Mouse (Mus musculus) intestine, embryonic 15.5 days (tissue): Measurements from ENCODE around the gene Acss1. TPM values are rescaled to one million over a fixed set of nuclear protein-coding genes. Genes with fewer than 3 reads are reported as not detected.

Source experiments
- ATAC-seq: fragments of 200-750 bp; cut with Nextera tagmentation; 2 replicates; pipeline ENCODE4 v1.8.0; 2017; ENCODE audit warnings: moderate TSS enrichment, moderate library complexity
- H3K27ac ChIP-seq: fragments of 300-500 bp; sonication (generic); 2 replicates; pipeline ENCODE4 v1.5.1; 2015; ENCODE audit warnings: mild to moderate bottlenecking, inconsistent platforms
- H3K27me3 ChIP-seq: fragments of 300-500 bp; sonication (generic); replicated peaks from 2 replicates; pipeline ENCODE4 v1.6.1; 2015; ENCODE audit warnings: inconsistent platforms
- H3K36me3 ChIP-seq: fragments of 300-500 bp; sonication (generic); 2 replicates; pipeline ENCODE4 v1.6.1; 2015; ENCODE audit warnings: inconsistent platforms
- H3K4me1 ChIP-seq: fragments of 300-500 bp; sonication (generic); replicated peaks from 2 replicates; pipeline ENCODE4 v1.6.1; 2015; ENCODE audit warnings: inconsistent platforms
- H3K4me2 ChIP-seq: fragments of 300-500 bp; sonication (generic); replicated peaks from 2 replicates; pipeline ENCODE4 v1.6.1; 2015; ENCODE audit warnings: mild to moderate bottlenecking, inconsistent platforms
- H3K4me3 ChIP-seq: fragments of 300-500 bp; sonication (generic); replicated peaks from 2 replicates; pipeline ENCODE4 v1.5.1; 2015; ENCODE audit warnings: inconsistent platforms
- H3K9ac ChIP-seq: fragments of 300-500 bp; sonication (generic); 2 replicates; pipeline ENCODE4 v1.6.1; 2015; ENCODE audit warnings: inconsistent platforms
- H3K9me3 ChIP-seq: fragments of 300-500 bp; sonication (generic); 2 replicates; pipeline ENCODE4 v1.6.1; 2016; ENCODE audit warnings: inconsistent platforms
- WGBS: fragments of 180-500 bp; shearing (Covaris S2); methylation state at CpG from one replicate; pipeline ENCODE4 v1.1.7; 2015; 5-methylcytosine and 5-hydroxymethylcytosine counted together
- polyA plus RNA-seq: library from polyadenylated mRNA; unstranded; fragments of >200 nt; fragmentation: Nextera tagmentation; extraction: Ambion mirVana; gene quantifications from 2 replicates; pipeline ENCODE4 v1.2.1, GENCODE M21; 2015

Gene Acss1
- 20.4 and 24.6 TPM in 2 replicates for polyA plus RNA-seq

DNA sequence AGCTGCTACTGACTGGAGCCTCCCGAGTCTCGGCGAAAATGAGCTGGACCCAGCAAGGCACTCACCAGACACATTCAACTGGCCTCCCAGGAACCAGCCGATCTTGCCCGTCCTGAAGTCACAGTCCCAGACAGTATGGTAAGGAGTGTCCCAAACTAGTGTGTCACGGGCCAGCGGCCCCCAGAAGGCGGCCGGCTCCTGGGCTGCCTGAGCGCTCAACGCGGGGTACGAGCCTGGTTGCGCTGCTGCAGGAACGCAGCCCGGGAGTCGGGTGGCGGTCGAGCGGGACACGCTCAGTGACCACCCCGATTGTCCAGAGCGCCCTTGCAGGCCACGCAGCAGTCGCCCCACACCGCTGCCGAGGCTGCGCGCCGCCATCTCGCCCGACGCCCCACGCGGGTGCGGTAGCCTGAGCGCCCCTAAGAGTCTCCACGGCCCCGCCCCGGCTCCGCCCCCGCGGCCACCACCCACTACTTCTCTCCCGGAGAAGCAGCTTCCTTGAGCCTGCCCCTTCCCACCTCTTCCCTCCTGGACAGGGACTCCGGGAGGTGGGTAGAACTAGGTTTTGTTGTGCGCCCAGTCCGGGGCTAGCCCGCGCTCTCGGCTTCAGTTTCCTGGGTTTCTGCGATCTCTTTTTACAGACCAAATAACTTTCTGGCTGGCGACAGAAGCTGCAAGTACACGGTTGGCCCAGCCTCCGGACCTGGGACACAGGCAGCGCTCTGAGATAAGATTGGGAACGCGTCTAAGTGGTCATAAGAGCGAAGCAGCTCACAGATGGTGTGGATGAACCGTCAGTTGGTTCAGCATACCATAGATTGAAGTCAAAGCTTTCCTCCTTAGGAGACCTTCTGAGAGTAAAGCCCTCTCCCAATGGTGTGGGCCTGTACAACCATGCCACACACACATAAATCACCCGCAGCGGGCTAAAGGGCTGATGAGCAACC is at the start of gene Acss1:
Gene Acss1 (minus strand): TSS at position 681 of the 947 bp plus-strand sequence.
- WGBS, result 2% methylated on average over 61 of the region's 61 CpGs
- Histone ChIP-seq H3K9me3 (no peaks in the 10 kb centered on the region), H3K4me1 (peaks cover 14% of the 10 kb centered on the region), H3K4me2 (peak within 1 kb of the TSS; percentile 94), H3K9ac (peak within 1 kb of the TSS; percentile 67), H3K27me3 (no peaks in the 10 kb centered on the region), H3K4me3 (peak within 1 kb of the TSS; percentile 76), H3K27ac (peak within 1 kb of the TSS; percentile 74), H3K36me3 (no peaks in the 10 kb centered on the region)
- ATAC-seq, result peak; percentile 82

DNA sequence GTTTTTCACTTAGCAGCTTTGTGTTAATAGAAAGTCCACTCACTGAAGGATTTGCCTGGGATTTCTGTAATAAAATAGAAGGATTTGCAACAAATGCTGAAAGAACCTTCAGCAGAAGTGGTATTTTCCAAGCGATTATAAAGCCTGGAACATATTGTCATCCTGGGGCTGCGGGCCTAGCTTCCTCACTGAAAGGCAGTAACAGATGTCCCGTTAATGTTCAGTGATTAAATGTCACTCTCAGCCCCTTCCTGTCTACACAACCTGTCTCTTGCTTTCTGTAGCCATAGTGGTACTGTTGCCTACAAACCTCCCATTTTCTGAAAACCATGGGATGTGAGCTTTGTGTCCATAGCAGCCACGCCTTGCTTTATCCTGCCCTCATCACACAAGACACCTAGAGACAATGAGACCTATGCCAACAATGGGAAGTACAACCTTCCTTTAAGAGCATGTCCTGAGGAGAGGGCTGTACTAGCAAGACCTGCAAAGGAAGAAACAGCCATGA is 43.9 kb upstream of the Acss1 start:
- Histone ChIP-seq H3K4me1 (no peaks in the 10 kb centered on the region), H3K27me3 (no peaks in the 10 kb centered on the region), H3K4me3 (no peak overlapping the region), H3K4me2 (no peak overlapping the region), H3K9ac (no peak overlapping the region), H3K27ac (no peak overlapping the region), H3K36me3 (no peaks in the 10 kb centered on the region), H3K9me3 (no peaks in the 10 kb centered on the region)
- 75% methylated on average over 4 of the region's 4 CpGs for WGBS
- no peak for ATAC-seq

DNA sequence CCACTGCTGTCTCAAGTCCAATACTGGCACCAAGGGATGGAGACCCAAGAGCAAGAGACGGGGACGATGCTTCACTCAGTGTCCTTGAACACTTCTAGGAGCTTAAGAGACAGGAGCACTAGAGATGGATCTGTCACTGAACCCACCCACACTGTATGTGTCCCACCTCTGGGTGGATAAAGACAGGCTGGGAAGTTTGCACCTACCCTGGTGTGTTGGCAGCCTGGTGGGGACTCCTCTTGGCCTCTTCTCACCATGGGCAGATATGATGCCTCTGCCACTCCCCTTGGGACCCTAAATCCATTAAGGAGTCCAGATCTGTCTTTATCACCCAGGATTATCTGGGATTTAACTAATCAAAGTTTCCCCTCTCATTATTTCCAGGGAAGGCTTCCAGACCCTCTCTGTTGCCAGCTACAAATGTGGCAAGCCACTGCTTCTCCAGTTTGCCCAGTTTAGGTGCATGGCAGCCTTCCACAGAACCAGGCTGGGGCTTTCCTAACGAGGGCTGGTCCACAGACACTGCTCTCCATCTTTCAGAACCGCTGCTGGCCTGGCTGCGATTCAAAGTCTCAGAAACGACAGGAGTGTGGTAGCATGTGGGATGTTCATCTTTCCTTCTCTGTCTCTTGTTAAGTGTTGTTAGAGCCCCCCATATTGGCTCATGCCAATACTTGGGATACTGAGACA is 23.3 kb upstream of the Acss1 start:
- H3K4me1 ChIP-seq, result 0 out of 2 replicates have a peak, but pooled peaks cover 5% of the 10 kb centered on the region
- no peak overlapping the region for H3K4me3 ChIP-seq
- H3K27ac ChIP-seq, result no peak overlapping the region
- H3K4me2 ChIP-seq, result no peak overlapping the region
- WGBS, result 68% methylated on average over 6 of the region's 6 CpGs
- H3K9ac ChIP-seq, result no peak overlapping the region
- peaks cover 50% of the 10 kb centered on the region for H3K27me3 ChIP-seq
- no peaks in the 10 kb centered on the region for H3K9me3 ChIP-seq
- no peaks in the 10 kb centered on the region for H3K36me3 ChIP-seq
- no peak for ATAC-seq

DNA sequence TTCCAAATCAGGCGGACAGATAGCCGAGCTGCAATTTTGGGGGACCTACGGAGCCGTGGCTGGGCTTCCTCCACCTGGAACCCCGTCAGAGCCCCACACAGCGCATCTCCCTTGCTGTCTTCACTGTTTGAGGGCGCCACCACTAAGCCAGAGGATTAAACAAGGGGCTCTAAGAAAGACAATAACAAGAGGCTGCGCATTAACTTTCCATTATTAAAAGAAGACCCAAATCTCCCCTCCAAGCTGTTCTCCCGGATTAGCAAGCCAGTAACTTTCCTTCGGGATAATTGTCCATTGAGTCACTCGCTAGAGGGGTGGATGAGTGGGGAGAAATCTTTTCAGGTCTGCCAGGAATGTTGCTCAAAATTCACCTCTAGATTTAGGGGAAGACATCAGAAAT is 21.9 kb upstream of the Acss1 start:
- no peak overlapping the region for H3K4me3 ChIP-seq
- ATAC-seq, result no peak
- peaks cover 57% of the 10 kb centered on the region for H3K27me3 ChIP-seq
- H3K9me3 ChIP-seq, result no peaks in the 10 kb centered on the region
- H3K27ac ChIP-seq, result no peak overlapping the region
- no peak overlapping the region for H3K4me2 ChIP-seq
- no peak overlapping the region for H3K9ac ChIP-seq
- 0 out of 2 replicates have a peak, but pooled peaks cover 5% of the 10 kb centered on the region for H3K4me1 ChIP-seq
- 7% methylated on average over 11 of the region's 11 CpGs for WGBS
- H3K36me3 ChIP-seq, result no peaks in the 10 kb centered on the region

DNA sequence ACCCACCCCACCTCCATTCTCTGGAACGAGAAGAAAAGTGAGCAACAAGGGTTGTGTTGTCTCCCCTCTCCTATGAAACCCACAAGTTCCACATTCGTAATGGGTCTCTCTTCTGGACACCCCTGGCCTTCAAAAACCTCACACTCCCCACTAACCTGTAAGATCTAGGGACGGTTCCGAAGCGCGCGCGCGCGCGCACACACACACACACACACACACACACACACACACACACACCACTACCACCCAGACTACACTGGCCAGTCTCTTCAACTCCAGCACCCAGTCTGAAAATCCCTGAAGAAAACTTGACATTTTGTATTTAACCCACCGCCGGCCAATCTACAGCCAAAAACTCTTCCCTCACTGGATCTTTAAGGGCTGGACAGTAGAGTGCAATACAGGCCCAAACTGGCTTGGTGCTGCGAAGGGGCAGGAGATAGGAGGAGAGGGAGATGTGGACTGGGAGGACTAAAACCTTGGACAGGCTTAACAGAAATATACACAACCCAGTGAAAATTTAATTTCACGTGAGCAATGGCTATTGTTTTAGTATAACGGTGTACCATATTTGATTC is 21.0 kb upstream of the Acss1 start, which contains the start of gene Vsx1:
Gene Vsx1 (minus strand): TSS at position 138 of the 578 bp plus-strand sequence.
- WGBS, result 37% methylated on average over 16 of the region's 16 CpGs
- Histone ChIP-seq H3K27me3 (peaks cover 57% of the 10 kb centered on the region), H3K9ac (peak within 1 kb of the TSS; percentile 26; the same call in 1 of the 2 replicates)

DNA sequence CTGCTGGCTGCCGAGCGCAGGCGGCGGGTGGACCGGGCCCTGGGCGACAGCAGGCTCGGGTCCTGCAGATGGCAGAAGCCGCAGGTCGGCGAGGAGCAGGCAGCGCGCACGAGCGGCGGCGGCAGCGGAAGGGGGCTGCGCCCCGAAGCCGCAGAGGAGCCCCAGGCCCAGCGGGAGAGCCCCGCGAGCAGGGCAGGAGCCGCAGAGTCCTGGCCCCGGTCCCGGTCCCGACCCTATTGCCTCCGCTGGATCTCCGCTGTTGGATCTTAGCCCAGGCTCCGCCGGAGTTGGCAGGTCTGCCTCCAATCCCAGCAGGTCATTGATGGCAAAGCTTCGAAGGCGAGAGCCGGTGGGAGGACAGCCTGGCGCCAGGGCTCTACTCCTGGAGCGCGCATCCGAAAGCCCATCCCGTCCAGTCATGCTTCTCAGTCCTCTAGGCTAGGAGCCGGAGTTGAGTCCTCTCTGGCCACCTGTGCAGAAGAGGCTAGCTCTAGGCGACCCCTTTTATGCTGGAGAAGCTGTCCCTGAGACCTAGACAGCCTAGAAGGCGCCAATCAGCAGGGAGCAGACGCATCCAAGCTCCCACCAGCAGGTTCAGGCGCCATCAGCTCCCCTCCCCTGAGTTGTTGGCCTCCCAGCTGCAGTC is 20.4 kb upstream of the Acss1 start:
- H3K27ac ChIP-seq, result no peak overlapping the region
- ATAC-seq, result peak; percentile 15; the same call in 1 of the 2 replicates
- WGBS, result under 1% methylated on average over 44 of the region's 44 CpGs
- H3K9me3 ChIP-seq, result no peaks in the 10 kb centered on the region
- H3K36me3 ChIP-seq, result no peaks in the 10 kb centered on the region
- H3K4me3 ChIP-seq, result peak overlapping the region; percentile 34
- H3K4me1 ChIP-seq, result 0 out of 2 replicates have a peak, but pooled peaks cover 5% of the 10 kb centered on the region
- H3K27me3 ChIP-seq, result peaks cover 57% of the 10 kb centered on the region
- H3K9ac ChIP-seq, result peak overlapping the region; percentile 26; the same call in 1 of the 2 replicates
- peak overlapping the region; percentile 73 for H3K4me2 ChIP-seq

More for the DNA sequence above, 21.0 kb upstream of the Acss1 start, which contains the start of gene Vsx1:
- Histone ChIP-seq H3K9me3 (no peaks in the 10 kb centered on the region), H3K4me3 (peak within 1 kb of the TSS; percentile 34), H3K4me1 (0 out of 2 replicates have a peak, but pooled peaks cover 5% of the 10 kb centered on the region), H3K27ac (no peak within 1 kb of the TSS), H3K4me2 (peak within 1 kb of the TSS; percentile 73), H3K36me3 (no peaks in the 10 kb centered on the region)
- no peak for ATAC-seq

DNA sequence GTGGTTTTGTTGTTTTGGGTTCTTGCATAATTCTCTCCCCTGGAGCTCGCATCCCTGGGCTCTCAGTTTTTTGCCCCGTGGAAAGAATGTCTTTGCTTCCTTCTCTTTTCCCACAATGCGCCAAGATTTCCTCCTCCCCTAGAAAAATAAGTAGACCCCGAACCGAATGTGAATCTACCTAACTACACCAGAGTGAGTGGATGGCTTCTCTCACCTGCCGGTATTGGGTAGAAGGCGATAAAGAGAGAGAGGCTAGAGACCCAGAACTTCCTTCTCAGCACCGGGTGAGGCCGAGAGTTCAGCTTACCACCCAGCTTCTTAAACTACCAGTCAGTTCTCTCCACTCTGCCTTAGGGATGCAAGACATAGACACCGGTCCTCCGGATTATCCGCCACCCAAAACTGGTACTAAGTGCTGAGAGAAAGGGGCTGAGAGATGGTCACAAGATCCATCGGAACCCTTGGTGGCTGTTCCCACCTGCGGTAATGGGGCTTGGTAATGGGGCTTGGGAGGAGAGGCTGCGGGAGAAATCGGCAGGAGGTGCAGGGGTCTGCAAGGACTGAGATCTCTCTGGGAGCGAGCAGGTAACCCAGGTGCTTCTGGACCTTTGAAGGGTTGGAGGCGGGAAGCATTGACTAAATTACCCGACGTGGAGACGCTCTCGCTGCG is 19.7 kb upstream of the Acss1 start:
- H3K4me2 ChIP-seq, result peak overlapping the region; percentile 73
- H3K27ac ChIP-seq, result no peak overlapping the region
- peaks cover 57% of the 10 kb centered on the region for H3K27me3 ChIP-seq
- peak overlapping the region; percentile 34 for H3K4me3 ChIP-seq
- no peaks in the 10 kb centered on the region for H3K36me3 ChIP-seq
- WGBS, result 5% methylated on average over 23 of the region's 23 CpGs
- H3K9me3 ChIP-seq, result no peaks in the 10 kb centered on the region
- peak; percentile 10; the same call in 1 of the 2 replicates for ATAC-seq
- 0 out of 2 replicates have a peak, but pooled peaks cover 5% of the 10 kb centered on the region for H3K4me1 ChIP-seq
- H3K9ac ChIP-seq, result peak overlapping the region; percentile 26; the same call in 1 of the 2 replicates

DNA sequence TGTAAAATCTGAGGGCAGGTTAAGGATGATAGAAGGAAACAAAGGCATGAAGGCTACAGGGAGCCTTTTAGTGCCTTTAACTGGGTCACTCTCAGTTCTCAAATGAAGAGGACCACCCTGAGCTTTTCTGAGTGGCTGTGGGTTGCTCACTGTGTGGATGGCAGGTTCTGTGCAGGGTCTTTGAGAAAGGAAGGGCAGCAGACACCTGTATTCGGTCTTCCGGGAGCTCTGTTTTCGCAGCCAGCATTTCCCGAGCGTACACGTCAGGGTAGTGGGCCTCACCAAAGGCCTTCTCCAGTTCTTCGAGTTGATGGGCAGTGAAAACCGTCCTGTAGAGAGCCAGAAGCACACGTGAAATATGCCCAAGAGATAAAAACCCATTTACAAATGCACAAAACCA is 17.1 kb upstream of the Acss1 start:
- H3K9me3 ChIP-seq, result no peaks in the 10 kb centered on the region
- H3K4me1 ChIP-seq, result 0 out of 2 replicates have a peak, but pooled peaks cover 5% of the 10 kb centered on the region
- H3K4me3 ChIP-seq, result no peak overlapping the region
- H3K27ac ChIP-seq, result no peak overlapping the region
- no peak overlapping the region for H3K4me2 ChIP-seq
- ATAC-seq, result no peak
- H3K36me3 ChIP-seq, result no peaks in the 10 kb centered on the region
- no peak overlapping the region for H3K9ac ChIP-seq
- 91% methylated on average over 9 of the region's 9 CpGs for WGBS
- H3K27me3 ChIP-seq, result peaks cover 40% of the 10 kb centered on the region

DNA sequence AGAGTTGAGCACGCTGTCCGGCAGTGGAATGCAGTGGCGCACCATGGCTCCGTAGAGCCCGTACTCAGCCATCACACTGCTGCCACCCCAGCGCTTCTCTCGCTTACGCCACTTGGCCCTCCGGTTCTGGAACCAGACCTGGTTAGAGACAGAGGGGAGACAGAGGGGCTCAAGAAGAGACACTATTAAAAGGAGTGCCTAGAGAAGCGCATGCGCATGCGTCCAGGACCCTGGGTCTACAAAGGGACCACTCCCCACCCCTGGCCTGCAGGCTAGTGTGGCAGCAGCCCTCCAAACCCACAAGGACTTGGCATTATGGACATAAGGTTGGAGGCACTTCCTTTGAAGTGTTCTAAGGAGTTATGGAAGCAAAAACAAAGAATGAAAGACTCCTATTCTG is 16.2 kb upstream of the Acss1 start:
- WGBS, result 83% methylated on average over 12 of the region's 12 CpGs
- no peak for ATAC-seq
- no peak overlapping the region for H3K4me3 ChIP-seq

DNA sequence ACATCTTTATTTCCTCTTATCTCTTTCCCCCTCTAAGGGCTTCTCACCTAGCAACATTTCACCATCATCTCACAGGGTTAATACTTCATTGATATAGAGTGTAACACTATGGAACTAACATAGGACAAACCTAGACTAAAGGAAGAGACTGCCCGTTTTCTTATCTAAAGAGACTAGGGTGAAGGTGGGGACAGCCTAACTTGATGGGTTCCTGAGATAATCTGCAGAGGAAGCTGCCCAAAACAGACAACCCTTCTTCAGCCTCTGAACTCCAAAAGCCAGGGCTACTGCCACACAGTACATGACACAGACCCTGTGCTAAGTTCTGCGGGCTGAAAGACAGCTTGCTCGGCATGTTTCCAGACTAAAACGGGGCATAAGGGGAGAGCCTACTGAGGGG is 13.3 kb upstream of the Acss1 start:
- Histone ChIP-seq H3K4me3 (no peak overlapping the region), H3K36me3 (no peaks in the 10 kb centered on the region), H3K4me2 (no peak overlapping the region), H3K9ac (no peak overlapping the region), H3K9me3 (no peaks in the 10 kb centered on the region), H3K4me1 (no peaks in the 10 kb centered on the region), H3K27me3 (peaks cover 7% of the 10 kb centered on the region), H3K27ac (no peak overlapping the region)
- no peak for ATAC-seq
- 51% methylated on average over 4 of the region's 4 CpGs for WGBS

More for the DNA sequence above, 16.2 kb upstream of the Acss1 start:
- Histone ChIP-seq H3K9ac (no peak overlapping the region), H3K27ac (no peak overlapping the region), H3K4me1 (0 out of 2 replicates have a peak, but pooled peaks cover 5% of the 10 kb centered on the region), H3K9me3 (no peaks in the 10 kb centered on the region), H3K4me2 (no peak overlapping the region), H3K27me3 (peaks cover 30% of the 10 kb centered on the region), H3K36me3 (no peaks in the 10 kb centered on the region)

DNA sequence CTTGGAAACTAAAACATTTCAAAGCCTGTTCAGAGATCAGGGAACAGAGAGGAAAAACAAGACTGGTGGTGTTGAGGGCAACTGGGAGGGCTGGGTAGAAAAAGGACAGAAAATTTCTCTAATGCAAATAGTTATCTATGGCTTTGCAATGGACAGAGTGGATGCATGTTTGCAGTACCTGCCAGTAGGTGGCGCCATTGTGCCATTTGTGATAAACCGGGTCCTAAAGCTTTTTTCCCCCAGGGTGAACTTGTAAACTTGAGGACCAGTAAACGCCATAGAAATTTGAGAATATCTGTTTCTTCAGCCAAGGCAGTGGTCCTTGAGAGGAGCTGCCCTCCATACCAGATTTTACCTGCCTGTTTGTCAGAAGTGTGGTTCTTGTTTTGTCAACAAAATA is 10.1 kb upstream of the Acss1 start:
- Histone ChIP-seq H3K36me3 (no peaks in the 10 kb centered on the region), H3K27me3 (no peaks in the 10 kb centered on the region), H3K4me1 (no peaks in the 10 kb centered on the region), H3K4me3 (no peak overlapping the region), H3K9me3 (no peaks in the 10 kb centered on the region), H3K27ac (no peak overlapping the region), H3K9ac (no peak overlapping the region), H3K4me2 (no peak overlapping the region)
- WGBS, result 1% methylated on average over 3 of the region's 3 CpGs
- peak; percentile 31; the same call in 1 of the 2 replicates for ATAC-seq
